Mouse (Mus musculus): ENCODE results near the gene Tmem158.

DNA sequence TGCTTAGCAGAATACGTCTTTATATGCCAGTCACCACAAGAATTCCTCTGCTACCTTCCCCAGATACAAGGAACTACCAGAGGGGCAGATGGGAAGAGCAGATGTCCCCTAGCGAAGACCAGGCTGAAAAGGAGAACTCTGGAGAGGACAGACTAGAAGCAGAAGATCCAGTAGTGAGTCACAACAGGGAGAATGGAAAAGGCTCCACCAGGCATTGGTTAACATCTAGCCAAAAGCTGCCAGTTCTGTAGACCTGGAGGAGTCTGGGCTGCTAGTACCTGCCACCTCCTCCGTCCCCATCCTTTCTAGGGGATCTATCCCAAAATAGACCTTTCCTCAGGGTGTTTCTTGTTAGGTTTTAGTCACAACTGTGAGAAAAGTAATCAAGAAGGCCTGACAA is 4.8 kb downstream of the Tmem158 start:
- no peak for TF ChIP-seq CTCF (IDR thresholded peaks at IDR 0.05)
- TF ChIP-seq EP300 (IDR thresholded peaks at IDR 0.05), result no peak
